Mouse (Mus musculus) testis, postnatal 10 days (tissue): Measurements from ENCODE around the gene Cacnb2.

Experiments
- DNase-seq: peaks from one replicate; pipeline ENCODE4 v3.0.0; 2021; ENCODE audit warnings: low spot score

The Cacnb2 gene

GRCm38 (mm10) chr2:14873116-14873515, 270.2 kb downstream of the Cacnb2 start:
- DNase-seq = no peak

GRCm38 (mm10) chr2:14873701-14874181, 270.9 kb downstream of the Cacnb2 start:
- DNase-seq = peak; percentile 52

- DNase-seq = no peak
Measured at GRCm38 (mm10) chr2:14874281-14875037, 271.6 kb downstream of the Cacnb2 start.

DNA sequence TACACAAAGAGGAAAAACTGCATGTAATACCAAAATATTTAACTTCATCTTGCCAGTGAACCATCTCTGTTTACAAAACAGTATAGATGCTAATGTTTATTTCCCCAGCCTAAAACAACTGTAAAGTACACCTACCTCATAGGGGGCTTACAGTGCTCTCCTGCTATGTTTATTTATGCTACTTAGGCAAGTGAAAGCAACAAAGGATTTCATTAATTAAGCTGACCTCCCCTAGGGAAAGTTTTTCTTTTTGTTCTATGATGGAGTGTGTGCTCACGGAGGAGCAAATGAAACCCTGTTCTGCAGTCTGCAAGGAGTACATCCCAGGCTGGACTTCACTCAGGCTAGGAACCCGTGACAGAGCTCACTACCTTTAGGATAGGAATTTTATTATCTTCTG, 272.2 kb downstream of the Cacnb2 start:
- no peak for DNase-seq

GRCm38 (mm10) chr2:14875616-14876015, 272.7 kb downstream of the Cacnb2 start:
- DNase-seq = no peak

GRCm38 (mm10) chr2:14878953-14879352, 276.1 kb downstream of the Cacnb2 start:
- no peak for DNase-seq

DNA sequence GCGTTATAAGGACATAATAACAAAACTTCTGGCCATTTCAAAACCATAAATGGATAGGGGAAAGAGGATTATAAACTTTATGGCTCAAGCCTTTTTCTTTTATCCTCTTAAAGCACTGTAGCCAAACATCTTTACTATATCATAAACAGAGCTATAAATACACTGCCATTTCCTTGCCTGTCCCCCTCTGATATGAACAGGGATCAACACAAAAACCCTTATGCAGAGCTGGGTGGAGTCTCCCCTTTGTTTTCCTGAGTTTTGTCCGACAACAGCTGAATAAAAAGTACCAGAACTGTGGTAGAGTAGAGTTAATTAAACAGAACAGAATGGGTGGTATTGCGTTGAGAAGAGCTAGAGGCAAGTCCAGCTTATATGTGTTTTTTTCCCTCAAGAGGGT, 280.6 kb downstream of the Cacnb2 start:
- no peak for DNase-seq

DNA sequence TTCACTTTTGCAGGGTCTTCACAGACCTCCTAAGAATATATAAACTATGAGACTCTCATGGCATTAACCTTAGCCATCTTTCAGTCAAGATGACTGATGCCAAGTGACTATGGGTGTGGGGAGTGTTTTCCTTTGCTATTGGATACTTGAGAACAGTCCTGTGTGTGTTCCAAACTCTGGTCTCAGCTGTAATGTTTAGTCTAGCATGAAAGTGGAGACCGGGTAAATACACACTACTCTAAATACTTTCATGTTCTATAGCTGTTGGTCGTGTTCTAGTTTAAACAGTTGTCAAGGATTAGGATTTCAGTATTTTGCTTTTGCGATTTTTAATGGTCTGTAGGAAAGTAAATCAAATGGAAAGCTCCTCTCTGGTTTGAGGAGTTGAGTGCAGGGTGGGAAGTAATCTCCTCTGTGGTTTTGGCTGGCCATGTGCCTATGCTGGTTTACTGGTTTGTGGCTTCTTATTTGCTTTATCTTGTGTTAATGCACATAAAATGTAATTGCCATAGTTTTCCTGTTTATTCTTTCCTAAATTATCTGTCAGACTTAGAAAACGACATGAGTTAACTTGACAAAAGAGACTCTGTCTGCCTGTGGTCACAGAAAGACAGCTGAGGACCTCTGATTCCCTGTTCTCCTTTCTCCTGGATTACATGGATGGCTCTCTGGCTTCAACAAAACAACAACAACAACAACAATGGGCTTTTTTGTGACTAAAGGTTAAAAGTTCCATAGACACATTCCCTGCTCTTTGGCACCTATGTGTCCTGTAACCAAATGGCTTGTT, 285.7 kb downstream of the Cacnb2 start:
- no peak for DNase-seq

GRCm38 (mm10) chr2:14903837-14904236, 300.9 kb downstream of the Cacnb2 start:
- DNase-seq = no peak

GRCm38 (mm10) chr2:14904865-14905264, 302.0 kb downstream of the Cacnb2 start:
- DNase-seq = no peak

GRCm38 (mm10) chr2:14907124-14907925, 304.4 kb downstream of the Cacnb2 start:
- DNase-seq = no peak

DNA sequence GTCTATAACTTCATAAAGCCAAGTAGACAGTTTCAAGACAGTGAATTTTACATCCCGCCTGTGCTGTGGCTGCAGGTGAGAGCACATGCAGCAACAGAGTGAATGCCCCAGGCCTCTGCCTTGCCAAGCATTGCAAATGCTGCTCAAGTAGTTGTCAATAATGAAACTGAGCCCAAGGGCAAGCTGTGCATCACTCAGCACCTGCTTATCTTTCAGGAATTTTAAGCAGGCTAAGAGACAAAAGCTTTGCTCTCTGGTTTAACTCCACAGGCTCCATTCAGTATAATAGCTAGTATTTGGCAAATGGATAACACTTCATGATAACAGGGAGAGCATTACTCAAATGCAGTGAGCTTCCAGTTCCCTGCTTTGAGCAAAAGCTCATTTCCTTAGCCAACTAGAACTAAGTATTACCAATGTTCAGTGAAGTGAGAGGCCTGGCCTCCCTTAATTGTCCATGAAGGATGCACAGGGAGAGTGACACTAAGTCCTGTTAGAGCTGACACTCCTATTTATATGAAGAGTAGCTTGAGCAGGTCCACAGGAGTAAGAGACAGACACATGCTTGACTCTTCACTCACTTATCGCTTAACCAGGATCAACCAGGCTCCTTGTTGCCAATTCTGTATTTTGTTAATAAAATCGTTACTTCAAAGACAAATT, 314.8 kb downstream of the Cacnb2 start:
- no peak for DNase-seq

DNA sequence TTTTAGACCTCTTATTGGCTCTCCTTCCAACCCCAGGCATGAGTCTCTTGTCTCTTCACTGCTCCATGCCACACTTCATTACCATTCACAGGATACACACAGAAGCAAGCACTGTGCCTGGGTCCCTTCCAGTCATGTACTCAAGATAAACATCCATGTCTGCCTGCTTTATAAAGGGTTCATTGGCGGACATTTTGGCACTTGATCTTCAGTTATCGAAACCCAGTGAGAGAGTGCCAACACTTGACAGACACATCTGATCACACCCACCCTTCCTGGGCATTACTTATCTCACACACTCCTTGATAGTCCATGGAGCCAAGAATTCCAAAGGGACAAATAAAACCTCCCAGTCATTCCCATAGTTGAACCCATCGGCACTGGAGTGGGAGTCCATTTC, 327.0 kb downstream of the Cacnb2 start:
- DNase-seq = no peak

- no peak for DNase-seq
Measured at GRCm38 (mm10) chr2:14931968-14932367, 329.1 kb downstream of the Cacnb2 start.

GRCm38 (mm10) chr2:14936492-14936891, 333.6 kb downstream of the Cacnb2 start:
- DNase-seq = no peak

DNA sequence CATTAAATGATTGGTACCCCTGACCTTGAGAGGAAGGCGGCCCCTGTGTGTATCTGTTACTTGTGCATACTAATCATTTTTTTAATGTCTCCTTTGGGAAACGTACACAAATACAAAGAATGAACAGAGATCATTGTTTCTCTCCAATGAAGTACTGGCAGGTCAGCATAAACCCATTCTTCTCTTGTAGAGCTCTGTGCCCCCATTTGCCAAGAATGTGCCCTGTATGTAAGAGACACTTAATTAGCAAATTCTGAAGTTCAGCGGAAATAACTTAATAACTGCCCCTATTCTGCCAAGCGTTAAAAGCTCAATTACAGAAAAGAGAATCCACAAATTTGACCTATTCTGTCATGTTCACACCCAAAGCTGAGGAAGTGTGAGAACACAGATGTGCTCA, 339.4 kb downstream of the Cacnb2 start:
- no peak for DNase-seq

- DNase-seq = no peak
Measured at GRCm38 (mm10) chr2:14943691-14944357, 340.9 kb downstream of the Cacnb2 start.

GRCm38 (mm10) chr2:14953090-14953489, 350.2 kb downstream of the Cacnb2 start:
- no peak for DNase-seq

DNA sequence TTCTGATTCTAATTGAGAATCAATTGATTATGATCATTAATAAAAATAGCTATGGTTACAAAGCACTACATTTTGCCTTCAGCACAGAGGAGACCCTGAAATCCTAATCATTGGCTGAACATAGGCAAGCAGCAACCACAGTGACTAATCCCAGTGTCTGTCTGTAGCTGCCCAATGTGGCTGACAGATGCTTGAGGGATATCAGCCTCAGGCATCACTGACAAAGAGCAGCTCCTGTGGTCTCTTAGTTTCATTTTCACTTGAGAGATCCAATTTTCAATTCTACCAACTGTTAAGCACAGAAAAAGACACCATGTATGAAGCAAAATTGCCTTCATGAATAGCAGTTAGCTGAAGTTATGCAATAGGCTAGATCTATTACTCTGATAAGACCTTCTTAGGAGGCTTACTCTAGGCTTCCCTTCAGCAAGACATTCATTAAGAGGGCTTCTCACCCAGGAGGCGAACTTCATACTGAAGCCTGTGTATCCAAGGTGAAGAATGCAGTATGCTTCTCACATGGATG, 358.1 kb downstream of the Cacnb2 start:
- DNase-seq = no peak

- no peak for DNase-seq
Measured at GRCm38 (mm10) chr2:14961493-14961892, 358.6 kb downstream of the Cacnb2 start.

DNA sequence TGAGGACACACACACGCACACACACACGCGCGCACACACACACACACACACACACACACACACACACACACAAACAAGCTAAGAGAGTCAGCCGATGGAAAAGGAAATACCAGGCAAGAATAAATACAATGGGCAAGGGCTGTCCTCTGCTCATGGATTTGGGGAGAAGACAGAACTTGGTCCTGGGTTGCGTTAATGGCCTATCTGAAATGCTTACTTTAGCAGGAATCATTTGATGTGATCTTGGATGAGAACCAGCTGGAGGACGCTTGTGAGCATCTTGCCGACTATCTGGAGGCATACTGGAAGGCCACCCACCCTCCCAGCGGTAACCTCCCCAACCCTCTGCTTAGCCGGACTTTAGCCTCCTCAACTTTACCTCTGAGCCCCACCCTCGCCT, 381.1 kb downstream of the Cacnb2 start:
- no peak for DNase-seq
